Mouse (Mus musculus) kidney, adult 2 months (tissue): ENCODE data around the gene Nubpl. TPM values are rescaled to one million over a fixed set of nuclear protein-coding genes. Genes with fewer than 3 reads are reported as not detected.

Experiments
- DNase-seq: peaks from one replicate; pipeline ENCODE4 v3.0.0; 2021
- H3K27ac ChIP-seq: fragments of 200-500 bp; 2 replicates; pipeline ENCODE4 v1.5.1; 2012; ENCODE audit warnings: low read depth, low read length, control low read depth, inconsistent platforms; ENCODE audit not compliant: insufficient read depth
- H3K27me3 ChIP-seq: fragments of 200-500 bp; replicated peaks from 2 replicates; pipeline ENCODE4 v1.6.1; 2012; ENCODE audit warnings: mild to moderate bottlenecking, moderate library complexity, low read length, inconsistent platforms; ENCODE audit not compliant: control insufficient read depth, insufficient read depth
- H3K36me3 ChIP-seq: fragments of 200-500 bp; 2 replicates; pipeline ENCODE4 v1.6.1; 2012; ENCODE audit warnings: mild to moderate bottlenecking, moderate library complexity, low read length, inconsistent platforms; ENCODE audit not compliant: control insufficient read depth, insufficient read depth
- H3K4me1 ChIP-seq: fragments of 200-500 bp; 2 replicates; pipeline ENCODE4 v1.6.1; 2011; ENCODE audit warnings: low read length; ENCODE audit not compliant: control insufficient read depth, insufficient read depth
- H3K4me3 ChIP-seq: fragments of 200-500 bp; 2 replicates; pipeline ENCODE4 v1.5.1; 2011; ENCODE audit warnings: mild to moderate bottlenecking, low read depth, low read length, control low read depth; ENCODE audit not compliant: insufficient read depth
- CTCF ChIP-seq: fragments of 200-500 bp; conservative IDR thresholded peaks from 2 replicates; pipeline ENCODE4 v1.5.1; 2011; ENCODE audit warnings: low read depth, mild to moderate bottlenecking, control low read depth, low read length, moderate library complexity, mixed read lengths; ENCODE audit not compliant: insufficient read depth, insufficient read length
- POLR2A ChIP-seq: fragments of 200-500 bp; IDR thresholded peaks from one replicate; pipeline ENCODE4 v1.6.1; 2011; ENCODE audit warnings: low read depth, low read length, control low read depth
- WGBS: fragments of 180-500 bp; shearing (Covaris S2); methylation state at CpG from one replicate; pipeline ENCODE4 v1.1.7; 2018; 5-methylcytosine and 5-hydroxymethylcytosine counted together
- polyA plus RNA-seq: library from polyadenylated mRNA; depleted of rRNA; stranded (reverse); fragments of >200 nt; gene quantifications from 2 replicates; pipeline ENCODE4 v1.2.3, GENCODE M21; 2012

Nubpl gene
- polyA plus RNA-seq, 1 experiment = 7.4 TPM

DNA sequence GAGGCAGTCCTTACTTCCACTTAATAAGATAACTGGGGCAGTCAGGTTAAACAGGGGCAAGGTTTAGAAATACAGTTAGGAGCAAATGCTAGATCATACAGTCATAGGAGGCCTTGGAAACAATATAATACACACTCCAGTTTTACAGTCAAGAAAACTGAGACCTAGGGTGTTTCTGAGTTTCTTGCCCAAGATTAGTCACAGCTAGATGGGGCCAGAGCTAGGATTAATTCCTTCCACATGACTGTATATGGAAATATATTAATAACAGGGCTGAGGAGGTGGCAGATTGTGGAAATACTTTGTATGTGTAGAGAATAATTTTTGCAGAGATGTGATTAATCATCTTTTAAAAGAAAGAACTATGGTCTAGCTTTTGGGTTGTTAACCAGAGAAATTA lies 186.9 kb downstream of the Nubpl start:
- Histone ChIP-seq H3K4me1 (0 out of 2 replicates have a peak, but pooled peaks cover 3% of the 10 kb centered on the region), H3K36me3 (no peaks in the 10 kb centered on the region), H3K4me3 (no peak overlapping the region), H3K27me3 (no peaks in the 10 kb centered on the region), H3K27ac (no peak overlapping the region)
- TF ChIP-seq CTCF (no peak), POLR2A (no peak)
- DNase-seq = no peak

DNA sequence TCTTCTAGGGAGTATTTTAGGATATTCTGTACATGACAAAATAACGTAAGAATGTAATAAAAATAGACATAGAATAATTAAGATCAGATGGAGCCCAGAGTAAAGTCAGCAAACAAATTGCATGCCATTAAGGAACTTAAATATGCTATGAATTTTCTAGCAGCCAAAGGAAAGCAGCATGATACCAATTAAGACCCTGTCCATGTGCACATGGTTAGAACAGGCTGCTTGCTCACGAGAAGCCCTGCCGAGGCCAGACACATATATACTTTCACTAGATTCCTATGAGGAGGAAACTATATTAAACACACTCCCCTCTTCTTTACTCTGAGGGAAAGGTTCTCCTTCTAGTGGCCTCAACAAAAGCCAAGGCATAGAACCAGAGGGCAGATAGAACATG lies 189.3 kb downstream of the Nubpl start:
- TF ChIP-seq CTCF (no peak), POLR2A (no peak)
- no peak overlapping the region for H3K27ac ChIP-seq
- WGBS = 98% methylated on average over 3 of the region's 3 CpGs

DNA sequence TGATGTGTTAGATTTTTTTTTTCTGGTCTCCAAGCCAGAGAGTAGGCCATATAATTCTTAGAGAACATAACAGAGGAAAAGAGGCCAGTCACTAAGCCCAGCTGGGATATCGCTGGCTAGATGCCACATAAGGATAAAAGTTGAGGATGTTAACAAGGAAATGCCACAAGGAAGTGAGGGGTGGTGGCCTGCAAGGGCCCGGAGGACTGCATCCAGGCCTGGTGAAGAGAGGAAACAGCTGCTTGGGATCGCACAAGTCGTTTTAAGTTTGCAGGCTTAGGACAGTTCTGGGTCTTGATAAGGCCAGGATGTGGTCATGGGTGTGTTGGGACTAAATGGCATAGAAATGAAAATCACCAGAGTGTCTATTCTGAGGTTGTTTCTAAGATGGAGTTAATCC lies 191.0 kb downstream of the Nubpl start:
- peak; percentile 85 for DNase-seq
- Histone ChIP-seq H3K36me3 (no peaks in the 10 kb centered on the region), H3K4me3 (no peak overlapping the region), H3K27me3 (no peaks in the 10 kb centered on the region), H3K4me1 (0 out of 2 replicates have a peak, but pooled peaks cover 3% of the 10 kb centered on the region), H3K27ac (no peak overlapping the region)
- 62% methylated on average over 4 of the region's 4 CpGs for WGBS
- no peak for TF ChIP-seq POLR2A
- TF ChIP-seq CTCF = no peak

More for the DNA sequence above, 189.3 kb downstream of the Nubpl start:
- H3K4me3 ChIP-seq = no peak overlapping the region
- H3K27me3 ChIP-seq = no peaks in the 10 kb centered on the region
- no peak for DNase-seq
- H3K36me3 ChIP-seq = no peaks in the 10 kb centered on the region
- 0 out of 2 replicates have a peak, but pooled peaks cover 3% of the 10 kb centered on the region for H3K4me1 ChIP-seq

DNA sequence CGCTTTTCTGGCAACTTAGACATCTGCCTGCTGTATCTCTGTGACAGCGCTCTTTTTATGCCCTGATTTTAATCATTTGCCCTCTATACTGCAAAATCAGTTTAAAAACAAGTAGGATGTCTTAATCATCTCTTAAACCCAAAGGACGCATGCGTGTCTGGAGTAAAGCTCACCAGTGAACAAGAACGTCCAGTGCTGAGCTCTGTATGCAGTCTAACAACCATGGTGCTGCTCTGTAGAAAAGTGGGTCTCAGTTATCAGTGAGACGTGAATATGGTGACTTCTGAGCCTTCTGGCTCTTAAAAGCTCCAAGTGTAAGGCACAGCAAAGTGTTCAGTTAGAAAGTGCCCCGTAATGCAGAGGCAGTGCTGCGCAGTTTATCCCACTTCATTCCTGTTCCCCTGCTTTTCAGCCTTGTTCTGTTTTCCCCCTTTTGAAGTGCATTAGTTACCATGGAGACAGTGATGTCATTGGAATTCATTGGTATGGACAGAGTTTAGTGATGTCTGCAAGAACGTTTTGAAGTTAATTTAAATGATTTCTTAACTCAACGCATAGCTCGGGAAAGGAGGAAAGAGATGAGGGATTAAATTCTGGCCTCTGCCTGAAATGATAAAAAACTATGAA lies 191.5 kb downstream of the Nubpl start:
- Histone ChIP-seq H3K27me3 (no peaks in the 10 kb centered on the region), H3K36me3 (no peaks in the 10 kb centered on the region), H3K4me3 (no peak overlapping the region), H3K4me1 (0 out of 2 replicates have a peak, but pooled peaks cover 3% of the 10 kb centered on the region), H3K27ac (no peak overlapping the region)
- WGBS = 74% methylated on average over 11 of the region's 11 CpGs
- no peak for DNase-seq
- TF ChIP-seq CTCF (no peak), POLR2A (no peak)

DNA sequence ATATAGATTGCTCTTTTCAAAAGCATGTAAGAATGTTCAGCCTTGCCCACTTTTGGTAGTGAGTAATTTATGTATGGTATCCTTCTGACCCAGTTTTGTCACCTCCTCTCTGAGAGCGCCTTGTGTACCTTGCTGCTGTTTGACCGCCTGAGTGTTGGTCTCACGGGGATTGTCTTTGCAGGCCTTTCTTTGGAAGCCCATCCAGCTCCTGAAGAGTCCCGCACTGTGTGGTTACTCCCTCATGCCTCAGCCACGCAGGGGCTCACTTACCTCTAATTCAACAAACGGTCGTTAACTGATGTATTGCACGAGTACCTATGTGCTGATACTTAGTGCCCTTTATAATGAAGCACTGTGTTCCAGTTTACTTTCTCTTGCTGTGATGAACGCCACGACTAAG lies 192.1 kb downstream of the Nubpl start:
- Histone ChIP-seq H3K27ac (no peak overlapping the region), H3K4me3 (no peak overlapping the region), H3K27me3 (no peaks in the 10 kb centered on the region), H3K4me1 (0 out of 2 replicates have a peak, but pooled peaks cover 3% of the 10 kb centered on the region), H3K36me3 (no peaks in the 10 kb centered on the region)
- WGBS = 85% methylated on average over 10 of the region's 10 CpGs
- no peak for TF ChIP-seq POLR2A
- no peak for TF ChIP-seq CTCF
- DNase-seq = no peak

DNA sequence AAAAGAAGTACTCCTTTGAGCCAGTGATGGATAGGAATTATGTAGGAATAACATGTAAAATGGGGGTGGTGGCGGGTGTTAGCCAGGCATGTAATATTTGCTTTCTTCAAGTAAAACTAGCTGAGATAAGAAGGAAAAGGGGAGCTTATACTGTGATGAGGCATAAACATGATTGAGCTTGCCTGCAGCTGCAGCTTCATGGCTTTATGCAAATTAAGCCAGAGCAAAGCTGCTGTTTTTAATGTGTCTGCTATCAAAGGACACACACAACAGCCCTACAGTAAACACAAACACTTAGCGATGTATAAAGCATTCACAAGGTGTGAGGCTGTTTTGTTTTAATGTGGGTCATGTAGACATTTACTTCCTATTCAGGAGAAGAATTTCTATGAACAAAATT lies 196.4 kb downstream of the Nubpl start:
- Histone ChIP-seq H3K4me1 (no peaks in the 10 kb centered on the region), H3K27me3 (no peaks in the 10 kb centered on the region), H3K4me3 (no peak overlapping the region), H3K36me3 (no peaks in the 10 kb centered on the region), H3K27ac (no peak overlapping the region)
- DNase-seq = no peak
- 85% methylated on average over 2 of the region's 2 CpGs for WGBS
- no peak for TF ChIP-seq CTCF
- TF ChIP-seq POLR2A = no peak

DNA sequence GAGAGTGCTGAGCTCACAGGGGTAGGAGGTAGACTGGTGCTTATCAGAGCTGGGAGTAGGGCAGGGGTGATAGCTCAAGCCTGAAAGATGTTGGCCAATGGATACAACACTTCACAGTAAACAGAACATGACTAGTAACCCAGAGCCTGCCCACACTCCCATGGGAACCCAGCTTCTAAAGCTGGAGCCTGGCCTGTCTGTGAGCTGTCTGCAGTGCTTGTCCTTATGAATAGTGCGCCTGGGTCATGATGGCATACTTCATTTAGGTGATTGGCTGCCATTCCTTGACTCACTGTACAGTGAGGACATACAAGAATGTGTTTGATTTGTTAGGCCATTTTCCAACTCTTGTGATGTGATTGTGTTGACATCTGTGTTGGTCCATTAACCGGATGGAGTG lies 200.5 kb downstream of the Nubpl start:
- H3K27me3 ChIP-seq = no peaks in the 10 kb centered on the region
- 99% methylated on average over 2 of the region's 2 CpGs for WGBS
- DNase-seq = no peak
- H3K36me3 ChIP-seq = no peaks in the 10 kb centered on the region
- TF ChIP-seq CTCF = no peak
- no peak for TF ChIP-seq POLR2A
- H3K27ac ChIP-seq = no peak overlapping the region
- no peak overlapping the region for H3K4me3 ChIP-seq
- H3K4me1 ChIP-seq = no peaks in the 10 kb centered on the region
